Mouse (Mus musculus) adrenal gland, postnatal 14 days (tissue): ENCODE data around the gene Hoxd8. TPM values are rescaled to one million over a fixed set of nuclear protein-coding genes. Genes with fewer than 3 reads are reported as not detected.

Experiments used
- DNase-seq: peaks from one replicate; pipeline ENCODE4 v3.0.0; 2021; ENCODE audit warnings: mixed read lengths
- long read RNA-seq, 2 experiments: library from polyadenylated mRNA; stranded (forward); transcript quantifications; one replicate each; pipeline ENCODE4 v2.0.0; 2021
- total RNA-seq: library from RNA; stranded (reverse); gene quantifications from 2 replicates; pipeline ENCODE4 v1.2.3, GENCODE M21; 2021

Hoxd8 gene
- total RNA-seq = 24.6 and 24.9 TPM in 2 replicates
- long read RNA-seq, experiment 1, transcript Hoxd8-202 (2 exons, 1,758 nt) = minor isoform, 19 of 41 reads
- long read RNA-seq, experiment 1, transcript Hoxd8-201 (2 exons, 2,634 nt) = major isoform, 22 of 41 reads
- long read RNA-seq, experiment 1, partial matches to known transcripts = 0 of 41 reads
- long read RNA-seq, experiment 1, other reads (novel, unspliced or antisense) = 0 of 41 reads
- long read RNA-seq, experiment 2, transcript Hoxd8-202 (2 exons, 1,758 nt) = minor isoform, 10 of 23 reads
- long read RNA-seq, experiment 2, transcript Hoxd8-201 (2 exons, 2,634 nt) = major isoform, 13 of 23 reads
- long read RNA-seq, experiment 2, partial matches to known transcripts = 0 of 23 reads
- long read RNA-seq, experiment 2, other reads (novel, unspliced or antisense) = 0 of 23 reads

DNA sequence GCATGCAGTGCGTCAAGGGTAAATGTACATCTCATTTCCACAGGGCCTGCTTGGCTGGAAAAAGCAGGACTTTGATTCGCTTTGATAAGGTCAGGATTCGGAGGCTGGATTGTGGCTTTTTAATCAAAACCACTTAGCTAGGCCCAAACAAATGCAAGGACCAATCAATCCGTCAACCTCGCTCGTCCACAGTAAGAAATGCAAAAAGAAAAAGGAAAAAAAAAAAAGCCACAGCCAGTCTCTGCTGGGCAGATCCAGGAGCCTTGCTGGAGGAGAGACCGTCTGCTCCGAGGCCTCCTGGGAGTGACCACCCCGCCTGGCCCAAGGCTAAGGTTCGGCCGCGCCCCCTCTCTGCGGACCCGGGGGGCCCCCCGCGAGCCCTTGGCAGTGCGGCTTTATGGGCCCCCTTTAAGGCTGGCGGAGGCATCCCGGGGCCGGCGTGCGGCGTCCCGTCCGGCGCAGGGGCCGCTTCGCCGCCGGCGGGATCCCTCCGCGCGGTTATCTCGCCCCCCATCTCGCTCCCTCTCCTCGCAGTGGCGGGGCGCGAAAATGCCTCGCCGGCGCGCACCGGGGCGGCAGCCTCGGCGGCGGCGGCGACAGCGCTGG is at the start of gene Hoxd8:
Hoxd8 (plus strand) TSS at position 223 of the 606 bp plus-strand sequence.
- peak; percentile 91 for DNase-seq

DNA sequence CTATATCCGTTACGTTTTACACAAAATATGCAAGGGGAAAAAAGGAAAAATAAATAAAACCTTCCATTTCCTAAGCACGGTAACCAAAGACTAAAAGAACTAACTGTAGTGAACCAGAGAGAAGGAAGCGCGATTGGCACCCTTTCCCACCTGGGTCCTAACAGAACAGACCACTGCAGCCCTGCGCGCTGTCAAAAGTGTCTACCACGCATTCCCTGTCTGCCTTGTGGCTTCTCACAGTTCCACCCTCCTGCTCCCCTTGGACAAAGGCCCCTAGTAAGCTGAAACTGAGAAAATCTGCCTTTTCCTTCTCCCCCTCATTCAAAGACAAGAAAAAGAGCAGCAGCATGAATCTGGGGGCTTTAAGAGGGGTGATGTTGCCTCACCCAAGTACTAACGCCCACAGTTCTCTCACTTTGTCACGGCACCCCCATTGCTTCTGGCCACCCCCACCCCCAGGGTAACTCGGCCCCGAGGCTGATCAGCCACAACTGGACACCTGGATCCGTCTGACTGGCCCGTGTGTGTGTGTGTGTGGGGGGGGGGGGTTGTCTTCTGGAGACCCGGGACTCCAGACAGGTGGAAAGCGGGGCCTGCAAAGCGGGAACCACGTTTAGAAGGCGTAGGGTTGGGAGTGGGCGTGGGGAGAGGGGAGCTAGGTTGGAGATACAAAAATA is 49.5 kb upstream of the Hoxd8 start:
- DNase-seq = no peak

DNA sequence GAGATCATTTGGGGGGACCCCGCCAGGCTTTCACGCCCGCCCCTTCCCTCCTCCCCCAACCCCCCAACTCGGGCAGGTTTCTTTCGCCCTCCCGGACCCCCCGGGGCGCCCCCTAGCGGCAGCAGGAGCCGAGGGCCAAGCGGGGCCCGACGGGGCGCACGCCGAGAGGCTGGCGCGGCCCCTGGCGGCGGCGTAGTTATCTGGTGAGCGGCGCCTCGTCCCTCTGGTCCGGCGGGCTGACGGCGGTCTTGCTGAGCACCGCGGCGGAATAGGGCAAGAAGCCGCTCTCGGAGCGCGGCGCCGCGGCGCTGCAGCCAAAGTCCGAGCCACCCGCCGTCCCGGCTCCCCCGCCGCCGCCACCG is 49.0 kb upstream of the Hoxd8 start:
- DNase-seq = peak; percentile 67

DNA sequence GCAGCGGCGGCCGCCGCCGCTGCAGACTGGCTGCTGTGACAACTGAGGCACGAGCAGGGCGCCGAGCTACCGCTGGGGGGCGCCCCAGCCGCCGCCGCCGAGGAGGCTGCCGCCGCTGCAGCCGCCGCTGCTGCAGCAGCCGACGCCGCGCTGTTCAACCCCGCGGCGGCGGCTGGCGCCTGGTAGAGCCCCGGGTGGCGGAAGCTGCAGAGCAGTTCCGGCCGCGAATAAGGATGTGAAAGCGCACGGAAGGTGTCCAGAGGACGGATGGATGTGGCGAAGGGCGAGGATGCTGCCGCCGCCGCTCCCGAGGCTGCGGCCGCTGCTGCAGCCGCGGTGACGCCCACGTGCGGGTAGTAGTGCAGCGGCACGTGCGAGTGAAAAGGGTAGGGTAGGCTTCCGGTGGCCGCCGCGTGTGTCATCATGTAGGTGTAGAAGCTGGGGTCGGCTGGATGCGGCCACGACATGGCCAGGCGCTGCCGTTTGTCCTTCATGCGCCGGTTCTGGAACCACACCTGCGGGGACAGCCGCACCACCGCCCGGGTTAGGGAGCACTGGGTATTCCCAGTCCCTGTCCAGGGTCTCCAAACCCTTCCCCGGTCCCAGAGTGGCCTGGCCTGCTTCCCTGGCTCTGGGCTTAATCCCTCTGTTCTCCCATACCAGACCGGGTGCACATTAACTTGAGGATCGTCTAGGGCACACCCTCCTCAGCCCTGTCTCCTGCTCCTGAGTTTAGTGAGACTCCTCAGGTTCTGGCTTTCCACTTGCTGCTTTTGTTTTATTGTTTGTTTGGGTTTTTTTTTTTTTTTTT is 48.4 kb upstream of the Hoxd8 start:
- DNase-seq = peak; percentile 25

DNA sequence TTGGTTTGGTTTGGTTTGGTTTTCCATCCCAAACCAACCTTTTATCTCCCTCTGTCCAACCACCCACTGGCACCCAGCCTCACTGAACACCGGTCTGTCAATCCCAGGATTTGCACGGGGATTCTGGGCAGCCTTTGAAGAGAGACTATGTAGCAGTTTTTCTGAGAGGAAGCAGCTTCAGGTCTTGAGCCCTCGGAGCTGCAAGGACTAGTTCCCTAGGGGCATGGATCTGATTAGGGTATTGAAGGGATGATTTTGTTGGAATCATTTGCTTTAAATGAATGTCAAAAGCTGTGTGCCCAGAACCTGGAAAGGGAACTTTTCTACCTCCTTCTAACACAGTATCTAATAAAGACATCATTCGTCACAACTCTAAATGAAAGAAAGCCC is 47.8 kb upstream of the Hoxd8 start:
- no peak for DNase-seq

DNA sequence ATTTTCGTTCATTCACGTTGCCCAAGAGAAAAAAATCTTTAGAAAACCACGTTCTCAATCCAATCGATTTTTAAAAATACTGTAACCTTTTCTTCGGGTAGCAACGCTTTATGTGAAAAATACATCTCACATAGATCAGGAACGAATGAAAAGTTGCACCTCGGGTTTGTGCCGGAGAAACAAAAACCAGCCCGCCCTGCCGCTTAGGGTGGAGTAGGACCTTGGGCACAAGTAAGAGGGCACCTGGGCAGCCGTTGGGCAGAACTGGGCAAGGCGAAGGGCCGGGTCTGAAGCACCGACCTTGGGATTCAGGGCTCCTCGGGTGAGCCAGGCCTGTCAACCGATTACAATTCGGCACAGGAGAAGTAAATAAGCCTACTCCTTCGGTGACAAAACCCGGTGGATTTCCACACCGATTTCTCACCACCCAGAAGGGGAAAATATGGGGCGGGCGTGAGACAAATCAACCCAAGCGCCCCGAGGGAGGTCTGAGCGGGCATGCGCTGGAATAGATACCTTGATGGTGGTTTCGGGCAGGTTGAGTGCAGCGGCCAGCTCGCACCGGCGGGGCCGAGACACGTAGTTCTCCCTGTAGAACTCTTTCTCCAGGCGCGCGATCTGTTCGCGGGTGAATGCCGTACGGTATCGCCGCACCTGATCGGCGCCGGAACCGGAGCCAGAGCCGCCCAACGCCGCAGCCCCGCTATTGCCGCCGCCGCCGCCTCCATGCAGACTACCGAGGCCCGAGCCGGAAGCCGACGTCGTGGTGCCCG is 47.0 kb upstream of the Hoxd8 start:
- no peak for DNase-seq

DNA sequence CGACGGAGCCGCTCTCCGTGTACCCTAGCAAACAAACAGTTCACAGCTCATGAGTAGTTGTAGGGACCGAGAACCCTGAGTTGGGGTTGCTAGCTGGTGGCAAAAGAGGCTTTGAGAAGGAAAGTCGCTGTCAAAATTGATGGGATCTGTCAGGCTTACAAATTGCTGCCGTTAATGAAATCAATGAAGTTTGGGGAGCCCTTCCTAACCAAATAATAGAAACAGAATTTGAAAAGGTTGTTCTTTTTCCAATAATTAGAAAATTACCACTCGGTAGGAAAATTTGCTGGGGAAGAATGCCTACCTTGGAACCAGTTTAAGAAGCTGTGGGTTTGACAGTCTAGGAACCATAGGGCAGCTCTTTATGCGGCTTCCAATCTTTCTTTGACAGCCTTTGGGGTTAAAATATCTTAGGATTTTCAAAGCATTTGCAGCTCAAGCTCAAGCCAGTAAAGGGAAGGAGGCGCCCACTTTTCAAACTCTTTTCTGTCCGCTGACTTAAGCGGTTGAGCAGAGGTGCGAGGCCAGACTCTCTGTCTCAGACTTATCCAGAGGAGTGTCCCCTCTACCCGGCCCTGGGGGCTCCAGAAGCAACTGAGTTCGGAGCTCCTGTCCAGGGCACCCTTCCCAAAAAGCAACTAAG is 46.3 kb upstream of the Hoxd8 start:
- DNase-seq = no peak

DNA sequence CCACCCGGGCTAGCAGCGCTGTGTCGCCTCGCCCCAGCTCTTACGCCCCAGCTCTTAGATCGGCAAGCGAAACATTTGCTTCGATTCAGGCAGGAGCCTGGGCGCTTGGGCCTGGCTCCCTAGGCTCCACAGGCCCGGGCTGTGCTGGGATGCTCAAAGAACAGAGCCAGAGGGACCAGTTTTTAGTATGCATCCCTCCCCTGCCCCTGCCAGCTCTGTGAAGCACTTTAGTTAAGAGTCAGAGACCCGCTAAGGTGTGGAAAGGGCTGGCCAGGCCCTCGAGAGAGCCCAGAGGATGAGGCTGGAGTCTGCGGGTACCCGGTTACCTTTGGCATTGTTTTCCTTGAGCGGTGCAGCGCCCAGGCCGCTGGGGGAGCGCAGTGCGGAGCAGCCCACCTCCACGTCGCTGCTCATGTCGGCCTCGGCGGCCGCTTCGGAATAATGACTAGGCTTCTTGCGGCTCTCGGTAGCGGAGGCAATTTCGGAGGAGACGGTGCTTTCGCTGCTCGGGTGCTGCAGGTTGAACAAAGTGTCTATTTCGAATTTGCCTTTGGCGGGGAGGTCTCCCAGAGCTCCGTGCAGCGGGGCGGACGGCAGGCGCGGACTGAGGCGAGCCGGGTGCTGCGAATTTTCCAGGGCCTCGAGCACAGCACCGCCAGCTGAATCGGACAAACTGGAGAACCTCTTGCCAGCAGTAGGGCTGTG is 45.6 kb upstream of the Hoxd8 start:
- no peak for DNase-seq

DNA sequence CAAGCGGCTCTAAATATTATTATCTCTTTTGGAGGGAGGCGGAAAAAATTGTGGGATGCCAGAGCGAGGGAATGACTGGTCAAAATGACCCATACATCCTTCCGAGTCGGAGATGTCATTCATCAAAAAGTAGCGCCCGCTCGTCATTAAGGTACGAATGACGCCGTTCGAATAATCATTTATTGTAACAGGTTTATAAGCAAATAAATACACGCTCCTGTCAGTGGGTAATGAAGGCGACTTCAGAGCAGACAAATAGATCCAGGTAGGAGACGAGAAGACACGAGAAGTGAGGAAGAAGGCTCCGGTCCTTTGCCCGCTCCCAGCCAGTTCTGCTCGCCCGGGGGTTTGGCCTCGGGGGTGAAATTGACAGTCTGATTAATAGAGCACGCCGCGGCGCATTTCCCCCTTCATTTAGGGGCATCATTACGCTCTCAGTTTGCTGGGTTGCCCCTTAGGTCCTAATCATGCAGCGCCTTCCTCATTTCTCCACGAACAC is 44.9 kb upstream of the Hoxd8 start, which contains the start of gene Evx2:
Evx2 (minus strand) TSS at position 51 of the 499 bp plus-strand sequence.
- DNase-seq = no peak

DNA sequence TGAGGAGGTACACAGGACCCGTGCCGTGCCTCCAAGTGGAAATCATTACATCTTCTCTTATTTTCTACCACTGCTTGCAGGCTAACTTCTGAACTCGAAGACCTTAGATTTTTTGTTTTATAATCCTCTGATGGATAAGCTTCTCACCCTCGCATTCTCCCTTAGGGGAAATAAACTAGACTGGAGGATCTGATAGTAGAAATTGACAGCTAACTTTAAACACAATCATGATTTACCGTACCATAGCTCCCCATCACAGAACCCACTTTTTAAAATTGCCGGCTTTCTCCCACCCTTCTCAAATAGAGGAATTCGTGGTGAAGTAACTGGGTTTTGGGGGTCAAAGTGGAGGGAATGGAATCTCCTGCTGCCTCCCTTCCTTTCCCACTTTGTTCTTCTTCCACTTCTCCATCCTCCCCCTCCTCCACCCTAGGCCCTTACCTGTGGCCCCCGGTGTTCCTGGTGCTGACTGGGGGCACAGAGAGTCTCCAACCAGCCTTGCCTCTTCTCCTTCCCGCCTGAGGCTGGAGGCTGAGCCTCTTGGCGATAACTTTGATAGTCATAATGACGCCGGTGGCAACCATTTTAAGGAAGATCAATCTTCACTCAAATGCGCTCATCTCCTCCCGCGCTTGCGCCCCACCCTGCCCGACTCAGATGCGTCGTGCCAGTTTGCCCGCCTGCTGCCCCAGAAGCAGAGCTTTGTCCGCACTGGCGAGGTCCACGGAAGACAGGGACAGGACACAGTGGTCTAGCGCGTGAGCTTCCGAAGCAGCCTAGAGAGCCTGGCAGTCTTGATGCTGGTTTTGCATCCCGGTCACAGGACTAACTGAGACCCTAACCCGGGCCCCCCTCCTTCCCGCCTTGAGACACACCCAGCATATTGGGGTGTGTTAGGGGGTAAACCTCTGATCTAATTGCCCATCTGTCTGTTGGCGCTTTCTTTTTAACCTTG is 43.7 kb upstream of the Hoxd8 start:
- DNase-seq = no peak

DNA sequence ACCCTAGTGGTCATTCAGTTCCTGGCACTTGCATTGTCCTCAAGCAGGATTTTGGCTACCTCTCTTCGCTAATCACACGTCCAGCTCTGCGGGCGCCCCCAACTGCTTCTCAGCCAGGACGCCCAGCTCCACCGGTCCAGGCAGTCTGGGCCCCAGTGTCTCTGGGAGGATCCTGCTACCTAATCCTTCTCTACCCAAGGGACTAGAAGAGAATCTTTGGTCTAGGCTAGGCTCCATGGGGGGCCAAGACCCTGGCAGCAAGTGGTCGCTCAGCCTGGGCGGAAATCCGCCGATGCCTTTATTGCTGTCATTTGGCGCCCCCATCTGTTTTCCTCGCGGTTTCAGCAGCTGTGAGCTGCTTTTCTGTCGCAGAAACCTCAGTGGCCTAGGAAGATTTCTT is 42.7 kb upstream of the Hoxd8 start:
- DNase-seq = no peak

DNA sequence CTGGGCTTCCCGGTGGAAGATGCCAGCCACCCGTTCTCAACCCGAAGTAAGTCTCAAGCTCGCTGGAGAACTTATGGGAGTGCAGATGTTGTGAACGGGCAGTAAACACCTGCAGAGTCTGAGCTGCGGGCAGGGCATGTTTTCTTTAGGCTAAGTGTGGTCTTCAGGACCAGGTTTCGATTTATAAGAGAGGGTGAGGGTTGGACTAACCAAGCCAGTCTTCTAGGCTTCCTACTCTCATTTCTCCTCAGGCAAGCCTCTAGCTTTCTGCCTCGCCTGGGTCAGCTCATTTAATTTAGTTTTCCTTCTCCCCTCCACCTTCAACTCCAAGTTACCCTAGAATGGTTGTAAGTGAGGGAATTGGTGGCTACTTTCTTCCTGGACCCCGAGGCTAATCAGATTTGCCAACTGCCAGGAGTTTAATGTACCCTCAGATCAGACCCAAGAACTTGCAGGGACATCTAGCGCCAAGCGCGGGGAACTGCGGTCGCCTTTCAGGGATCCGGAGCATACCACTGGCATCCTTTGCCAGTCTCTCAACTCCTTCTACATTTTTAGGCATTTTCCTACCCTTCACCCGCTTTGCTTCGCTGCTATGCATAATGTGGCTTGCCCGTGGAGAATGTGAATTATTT is 41.0 kb upstream of the Hoxd8 start:
- DNase-seq = peak; percentile 71

DNA sequence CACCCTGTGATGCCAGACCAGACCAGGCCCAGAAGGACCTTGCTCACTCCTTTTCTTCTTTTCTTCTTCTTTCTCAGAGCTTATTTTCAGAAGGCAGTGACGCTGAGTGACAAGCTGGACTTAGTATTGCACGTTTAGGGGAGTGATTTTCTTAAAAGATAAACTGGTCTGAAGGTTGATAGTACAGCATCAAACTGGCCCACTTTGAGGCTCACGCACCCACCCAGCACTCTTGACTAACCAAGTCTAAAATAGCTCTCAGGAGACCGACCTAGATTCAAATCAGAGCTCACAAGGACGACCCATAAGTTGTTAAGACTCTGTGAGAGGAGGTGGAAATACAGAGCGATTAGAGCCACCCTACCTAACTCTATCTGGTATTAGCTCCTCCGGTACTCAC is 38.0 kb upstream of the Hoxd8 start:
- no peak for DNase-seq

DNA sequence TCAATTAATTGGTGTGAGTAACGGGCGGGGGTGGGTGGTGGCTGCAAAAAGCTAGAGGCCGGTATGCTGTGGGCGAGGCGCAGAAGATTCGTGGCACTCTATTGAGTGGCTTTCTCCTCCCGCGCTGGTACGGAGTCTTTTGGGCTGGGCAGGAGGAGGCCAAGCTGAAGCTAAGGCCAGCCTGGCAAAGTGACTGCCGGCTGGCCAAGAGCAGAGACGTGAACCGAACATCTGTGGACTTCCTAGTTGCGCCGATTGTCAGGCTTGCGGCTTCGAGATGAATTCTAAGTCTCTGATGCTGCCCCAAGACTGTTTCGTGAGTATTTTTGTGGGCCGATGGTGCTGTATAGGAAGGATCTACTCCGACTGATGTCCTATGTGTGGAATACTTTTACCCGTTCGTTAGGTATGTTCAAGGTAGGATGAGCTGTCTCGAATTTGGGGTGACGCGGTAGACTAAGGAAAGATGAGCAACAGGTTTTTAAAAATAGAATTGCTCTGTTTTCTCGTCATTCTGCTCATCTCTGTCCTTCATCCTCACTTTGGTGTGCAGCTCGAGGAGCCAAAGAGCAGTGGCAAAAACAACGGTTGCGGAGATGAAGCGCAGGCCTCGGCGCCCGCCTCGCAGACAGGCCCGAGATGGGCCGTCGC is 37.1 kb upstream of the Hoxd8 start:
- DNase-seq = no peak

DNA sequence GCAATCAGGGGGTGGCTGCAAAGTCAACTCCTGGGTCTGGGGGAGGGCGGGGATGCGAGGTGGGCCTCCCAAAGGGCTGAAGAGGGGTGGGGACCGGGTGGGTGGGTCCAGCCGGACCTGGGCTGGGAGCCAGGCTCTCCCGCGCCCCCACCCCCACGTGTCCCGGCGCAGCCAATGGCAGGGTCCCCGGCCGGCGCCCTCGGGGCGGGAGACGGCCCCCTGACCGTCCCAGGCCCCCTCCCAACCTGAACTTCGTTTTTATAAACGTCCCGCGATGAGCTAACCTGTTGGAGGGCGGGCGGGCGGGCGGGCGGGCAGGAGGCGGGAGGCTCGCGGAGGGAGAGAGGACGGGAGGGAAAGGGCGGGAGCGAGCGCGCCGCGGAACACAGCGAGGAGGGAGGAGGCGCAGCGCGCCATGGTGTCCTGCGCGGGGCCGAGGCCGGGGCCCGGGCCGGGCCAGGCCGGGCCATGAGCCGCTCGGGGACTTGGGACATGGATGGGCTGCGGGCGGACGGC is 36.5 kb upstream of the Hoxd8 start, which contains the start of gene Hoxd13:
Hoxd13 (plus strand) TSS at position 469 of the 516 bp plus-strand sequence.
- DNase-seq = no peak

DNA sequence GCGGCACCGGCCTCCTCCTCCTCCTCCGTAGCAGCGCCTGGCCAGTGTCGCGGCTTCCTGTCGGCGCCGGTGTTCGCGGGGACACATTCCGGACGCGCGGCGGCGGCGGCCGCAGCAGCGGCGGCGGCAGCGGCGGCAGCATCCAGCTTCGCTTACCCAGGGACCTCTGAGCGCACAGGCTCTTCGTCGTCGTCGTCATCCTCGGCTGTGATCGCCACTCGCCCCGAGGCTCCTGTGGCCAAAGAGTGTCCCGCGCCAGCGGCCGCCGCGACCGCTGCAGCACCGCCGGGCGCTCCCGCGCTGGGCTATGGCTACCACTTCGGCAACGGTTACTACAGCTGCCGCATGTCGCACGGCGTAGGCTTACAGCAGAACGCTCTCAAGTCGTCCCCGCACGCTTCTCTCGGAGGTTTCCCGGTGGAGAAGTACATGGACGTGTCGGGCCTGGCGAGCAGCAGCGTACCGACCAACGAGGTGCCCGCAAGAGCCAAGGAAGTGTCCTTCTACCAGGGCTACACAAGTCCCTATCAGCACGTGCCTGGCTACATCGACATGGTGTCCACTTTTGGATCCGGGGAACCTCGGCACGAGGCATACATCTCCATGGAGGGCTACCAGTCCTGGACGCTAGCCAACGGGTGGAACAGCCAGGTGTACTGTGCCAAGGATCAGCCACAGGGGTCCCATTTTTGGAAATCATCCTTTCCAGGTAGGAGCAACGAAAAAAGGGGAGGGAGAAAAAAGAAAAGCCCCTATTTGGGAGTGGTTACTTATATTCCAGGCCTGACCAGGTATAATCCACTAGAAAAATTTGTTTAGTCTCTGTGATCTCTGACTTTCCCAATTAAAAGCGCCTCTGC is 35.8 kb upstream of the Hoxd8 start:
- no peak for DNase-seq

DNA sequence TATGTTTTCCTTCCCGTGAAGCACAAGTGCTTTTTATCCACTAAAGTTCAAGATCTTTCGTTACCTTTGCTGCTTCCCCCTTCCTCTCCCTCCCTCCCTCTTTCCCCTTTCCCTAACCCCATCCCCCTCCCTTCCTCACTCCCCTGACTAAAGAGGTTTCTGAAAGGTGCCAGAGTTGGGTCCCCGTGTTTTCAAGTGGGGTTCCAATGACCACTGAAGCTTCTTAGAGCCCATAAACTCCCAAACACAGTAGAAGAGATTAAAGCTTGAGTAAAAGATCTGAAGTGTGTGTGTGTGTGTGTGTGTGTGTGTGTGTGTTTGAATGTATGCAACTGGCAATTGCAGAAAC is 35.2 kb upstream of the Hoxd8 start:
- DNase-seq = no peak
